In the genomic region with DNA sequence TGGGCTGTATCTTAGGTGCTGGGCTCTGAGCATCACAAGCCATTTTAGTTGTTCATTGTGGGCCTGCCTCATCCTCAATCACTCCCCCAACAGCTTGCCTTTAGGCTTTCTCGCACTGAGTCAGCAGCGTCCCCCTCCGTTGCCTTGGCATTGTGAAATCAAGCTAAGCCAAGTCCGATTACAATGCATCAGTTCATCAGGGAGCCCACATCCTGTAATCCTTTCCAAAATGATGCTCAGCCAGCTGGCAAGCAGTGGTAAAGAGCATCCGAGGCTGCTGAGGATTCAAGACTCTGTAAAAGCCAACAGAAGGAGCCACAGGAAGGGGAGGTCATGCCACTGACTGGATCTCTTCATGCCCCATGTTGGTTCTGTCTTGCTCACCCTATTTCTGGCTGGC, we compare ENCODE assay signal across 8 mouse cellular contexts. TPM values are rescaled to one million over a fixed set of nuclear protein-coding genes. Genes with fewer than 3 reads are reported as not detected.
DNase-seq lines count a peak whose midpoint lies in the region; ATAC-seq lines count a peak whose summit lies in the region.

No protein-coding gene starts in this region.

- DNase-seq in embryonic facial prominence, embryonic 14.5 days (ENCODE audit: low spot score): peak; percentile 39
- DNase-seq in embryonic facial prominence, embryonic 10.5 days (ENCODE audit: low spot score): no peak
- peak; percentile 72 for DNase-seq in cerebellum, adult 11 months
- peak; percentile 71 for DNase-seq in layer of hippocampus, adult 11-12 months (ENCODE audit: low spot score)
- peak; percentile 54 for DNase-seq in lung, postnatal 25 days (ENCODE audit: low spot score)
- DNase-seq in testis, postnatal 14 days (ENCODE audit: low spot score): no peak
- DNase-seq in kidney, postnatal 4 days: no peak

- no peak overlapping the region for H3K4me3 ChIP-seq in embryonic facial prominence, embryonic 14.5 days (ENCODE audit: low read depth, low read length)
- no peak overlapping the region for H3K4me3 ChIP-seq in embryonic facial prominence, embryonic 10.5 days

- no peaks in the 10 kb centered on the region for H3K27me3 ChIP-seq in embryonic facial prominence, embryonic 14.5 days (replicated peaks; ENCODE audit: control insufficient read depth, insufficient read depth, low read length)
- H3K27me3 ChIP-seq in embryonic facial prominence, embryonic 10.5 days (replicated peaks; ENCODE audit: low read depth, poor library complexity, severe bottlenecking): no peaks in the 10 kb centered on the region

- no peaks in the 10 kb centered on the region for H3K4me1 ChIP-seq in embryonic facial prominence, embryonic 14.5 days (ENCODE audit: control insufficient read depth, insufficient read depth, low read length)
- no peaks in the 10 kb centered on the region for H3K4me1 ChIP-seq in embryonic facial prominence, embryonic 10.5 days

- H3K9ac ChIP-seq in embryonic facial prominence, embryonic 14.5 days (ENCODE audit: low read depth, low read length): no peak overlapping the region

- H3K36me3 ChIP-seq in embryonic facial prominence, embryonic 14.5 days (ENCODE audit: control insufficient read depth, insufficient read depth, low read length): no peaks in the 10 kb centered on the region
- no peaks in the 10 kb centered on the region for H3K36me3 ChIP-seq in embryonic facial prominence, embryonic 10.5 days (replicated peaks)

- no peaks in the 10 kb centered on the region for H3K9me3 ChIP-seq in embryonic facial prominence, embryonic 14.5 days (ENCODE audit: control insufficient read depth, low read length)
- no peaks in the 10 kb centered on the region for H3K9me3 ChIP-seq in embryonic facial prominence, embryonic 10.5 days

- no peak for ATAC-seq in embryonic facial prominence, embryonic 14.5 days (ENCODE audit: low read depth)
- no peak; the same call in 1 of the 2 replicates for ATAC-seq in granulocyte monocyte progenitor cell, adult 5-6 weeks (replicated peaks; ENCODE audit: poor library complexity, severe bottlenecking)

- no peak overlapping the region for H3K4me2 ChIP-seq in embryonic facial prominence, embryonic 14.5 days (ENCODE audit: low read depth, low read length)

- WGBS in embryonic facial prominence, embryonic 14.5 days: 69% methylated on average over 5 of the region's 5 CpGs
- WGBS in embryonic facial prominence, embryonic 10.5 days: 82% methylated on average over 5 of the region's 5 CpGs

- H3K27ac ChIP-seq in embryonic facial prominence, embryonic 14.5 days (replicated peaks; ENCODE audit: low read depth, low read length): no peak overlapping the region
- H3K27ac ChIP-seq in embryonic facial prominence, embryonic 10.5 days (replicated peaks): no peak overlapping the region

RNA-seq across cellular contexts. Expression of a gene that starts 15.3 kb away (rescaled TPM):
- 0.07 and 0.08 TPM in 2 replicates for polyA plus RNA-seq in embryonic facial prominence, embryonic 14.5 days (2014; fragmentation: Nextera tagmentation; extraction: Ambion mirVana)
- 0.01 TPM in 2 replicates for polyA plus RNA-seq in embryonic facial prominence, embryonic 10.5 days (2016; fragmentation: Nextera tagmentation; extraction: Ambion mirVana)
- total RNA-seq in granulocyte monocyte progenitor cell, adult 5-6 weeks (2014; fragmentation: Nextera tagmentation): 0.70 TPM in 1 of 2 replicates, not detected in the other
- total RNA-seq in granulocyte monocyte progenitor cell, adult 5-6 weeks (2017): 0.21 and 0.26 TPM in 2 replicates

RNA-seq across cellular contexts. Expression of a gene that starts 32.9 kb away (rescaled TPM):
- 0.10 TPM in 1 of 2 replicates, not detected in the other for polyA plus RNA-seq in embryonic facial prominence, embryonic 14.5 days (2014; fragmentation: Nextera tagmentation; extraction: Ambion mirVana)
- not detected in 2 replicates for polyA plus RNA-seq in embryonic facial prominence, embryonic 10.5 days (2016; fragmentation: Nextera tagmentation; extraction: Ambion mirVana)
- not detected in 2 replicates for total RNA-seq in granulocyte monocyte progenitor cell, adult 5-6 weeks (2014; fragmentation: Nextera tagmentation)
- total RNA-seq in granulocyte monocyte progenitor cell, adult 5-6 weeks (2017): not detected in 2 replicates

Comparison
In these comparisons a context has a peak if more than half of its experiments do, and no peak if none do; other contexts are left out.
1. DNase-seq: peak in embryonic facial prominence, embryonic 14.5 days (single experiment), cerebellum, adult 11 months (single experiment), layer of hippocampus, adult 11-12 months (single experiment) and lung, postnatal 25 days (single experiment); none in embryonic facial prominence, embryonic 10.5 days (single experiment), testis, postnatal 14 days (single experiment) and kidney, postnatal 4 days (0 of 2).